Mouse (Mus musculus) MEL (cell line): Measurements from ENCODE around the gene Pip4k2b. TPM values are rescaled to one million over a fixed set of nuclear protein-coding genes. Genes with fewer than 3 reads are reported as not detected.

Experiments
- DNase-seq: peaks from one replicate; pipeline ENCODE4 v3.0.0; 2011; ENCODE audit warnings: low read depth, low spot score
- H3K27ac ChIP-seq: 2 replicates; pipeline ENCODE4 v1.5.1; 2012; ENCODE audit warnings: low read depth, mild to moderate bottlenecking, control low read depth, low read length, moderate library complexity; ENCODE audit not compliant: control insufficient read depth
- H3K27me3 ChIP-seq, 2 experiments: fragments of 150-350 bp in 1 of 2; sonication (generic) in 1 of 2; 2 replicates each; pipeline ENCODE4 v1.6.1; 2012; ENCODE audit warnings: low read length in 2 of 2, mild to moderate bottlenecking in 2 of 2, improper control_type of control experiment in 1 of 2, moderate library complexity in 1 of 2; ENCODE audit not compliant: insufficient read depth in 2 of 2, control insufficient read depth in 1 of 2
- H3K36me3 ChIP-seq, 2 experiments: 2 replicates each; pipeline ENCODE4 v1.6.1; 2012 to 2014; ENCODE audit warnings: low read length in 2 of 2, improper control_type of control experiment in 1 of 2, inconsistent platforms in 1 of 2, mild to moderate bottlenecking in 1 of 2; ENCODE audit not compliant: insufficient read depth in 2 of 2, control insufficient read depth in 1 of 2
- H3K4me1 ChIP-seq, 2 experiments: fragments of 150-350 bp in 1 of 2; sonication (generic) in 1 of 2; 2 replicates each; pipeline ENCODE4 v1.6.1; 2012; ENCODE audit warnings: low read length in 2 of 2, improper control_type of control experiment in 1 of 2, mild to moderate bottlenecking in 1 of 2; ENCODE audit not compliant: insufficient read depth in 2 of 2, control insufficient read depth in 1 of 2
- H3K4me3 ChIP-seq, 2 experiments: fragments of 150-350 bp in 1 of 2; sonication (generic) in 1 of 2; 2 replicates each; pipeline ENCODE4 v1.5.1; 2012; ENCODE audit warnings: low read depth in 2 of 2, low read length in 2 of 2, mild to moderate bottlenecking in 2 of 2, moderate library complexity in 2 of 2, control low read depth in 1 of 2, improper control_type of control experiment in 1 of 2; ENCODE audit not compliant: control insufficient read depth in 1 of 2, insufficient read depth in 1 of 2
- H3K79me2 ChIP-seq: 2 replicates; pipeline ENCODE4 v1.6.1; 2012; ENCODE audit warnings: mild to moderate bottlenecking, low read length, moderate library complexity; ENCODE audit not compliant: control insufficient read depth, poor library complexity, insufficient read depth
- H3K9ac ChIP-seq: 2 replicates; pipeline ENCODE4 v1.6.1; 2012; ENCODE audit warnings: low read depth, mild to moderate bottlenecking, control low read depth, low read length, moderate library complexity; ENCODE audit not compliant: control insufficient read depth, poor library complexity, severe bottlenecking
- H3K9me3 ChIP-seq: fragments of 150-350 bp; sonication (generic); replicated peaks from 2 replicates; pipeline ENCODE4 v1.6.1; 2012; ENCODE audit warnings: mild to moderate bottlenecking, low read length, improper control_type of control experiment, moderate library complexity; ENCODE audit not compliant: insufficient read depth
- BHLHE40 ChIP-seq: IDR thresholded peaks from 2 replicates; pipeline ENCODE4 v1.6.1; 2012; ENCODE audit warnings: low read depth, mild to moderate bottlenecking, inconsistent platforms, low read length, improper control_type of control experiment, borderline replicate concordance
- CHD2 ChIP-seq: IDR thresholded peaks from 2 replicates; pipeline ENCODE4 v1.6.1; 2011; ENCODE audit warnings: low read length, improper control_type of control experiment
- CTCF ChIP-seq, 3 experiments: IDR thresholded peaks in 2 of 3; conservative IDR thresholded peaks in 1 of 3; 2 replicates each; pipeline ENCODE4 v1.5.1; 2011 to 2012; ENCODE audit warnings: low read length in 3 of 3, low read depth in 2 of 3, mild to moderate bottlenecking in 2 of 3, improper control_type of control experiment in 1 of 3, inconsistent platforms in 1 of 3, mixed read lengths in 1 of 3, moderate library complexity in 1 of 3; ENCODE audit not compliant: control insufficient read depth in 1 of 3, insufficient read depth in 1 of 3, poor library complexity in 1 of 3, severe bottlenecking in 1 of 3
- E2F4 ChIP-seq: IDR thresholded peaks from 2 replicates; pipeline ENCODE4 v1.6.1; 2011; ENCODE audit warnings: low read depth, low read length, improper control_type of control experiment, borderline replicate concordance
- EP300 ChIP-seq, 2 experiments: IDR thresholded peaks; 2 replicates each; pipeline ENCODE4 v1.6.1; 2011; ENCODE audit warnings: improper control_type of control experiment in 2 of 2, low read length in 2 of 2, low read depth in 1 of 2, mild to moderate bottlenecking in 1 of 2
- GABPA ChIP-seq: IDR thresholded peaks from 2 replicates; pipeline ENCODE4 v1.6.1; 2012; ENCODE audit warnings: low read depth, mild to moderate bottlenecking, inconsistent platforms, low read length, improper control_type of control experiment, moderate library complexity
- JUND ChIP-seq: IDR thresholded peaks from 2 replicates; pipeline ENCODE4 v1.6.1; 2011; ENCODE audit warnings: low read depth, mild to moderate bottlenecking, improper control_type of control experiment, low read length
- MAFK ChIP-seq: IDR thresholded peaks from 2 replicates; pipeline ENCODE4 v1.6.1; 2011; ENCODE audit warnings: low read depth, mild to moderate bottlenecking, low read length, improper control_type of control experiment, borderline replicate concordance
- MXI1 ChIP-seq: IDR thresholded peaks from 2 replicates; pipeline ENCODE4 v1.6.1; 2011; ENCODE audit warnings: mild to moderate bottlenecking, low read depth, low read length, improper control_type of control experiment
- MYB ChIP-seq: IDR thresholded peaks from 2 replicates; pipeline ENCODE4 v1.6.1; 2011; ENCODE audit warnings: mild to moderate bottlenecking, low read depth, low read length, improper control_type of control experiment
- MYC ChIP-seq: IDR thresholded peaks from 2 replicates; pipeline ENCODE4 v1.6.1; 2011; ENCODE audit warnings: low read depth, mild to moderate bottlenecking, low read length, improper control_type of control experiment, moderate library complexity
- NRF1 ChIP-seq: IDR thresholded peaks from 2 replicates; pipeline ENCODE4 v1.6.1; 2014; ENCODE audit warnings: low read depth, mild to moderate bottlenecking, inconsistent platforms, low read length, improper control_type of control experiment, moderate library complexity; ENCODE audit not compliant: poor library complexity, insufficient read depth, severe bottlenecking
- POLR2AphosphoS2 ChIP-seq: IDR thresholded peaks from 2 replicates; pipeline ENCODE4 v1.6.1; 2011; ENCODE audit warnings: low read length, improper control_type of control experiment
- POLR2AphosphoS5 ChIP-seq: IDR thresholded peaks from 2 replicates; pipeline ENCODE4 v1.6.1; 2012; ENCODE audit warnings: low read depth, borderline replicate concordance, mild to moderate bottlenecking, inconsistent platforms, low read length, moderate library complexity, mixed read lengths
- SIN3A ChIP-seq: IDR thresholded peaks from 2 replicates; pipeline ENCODE4 v1.6.1; 2012; ENCODE audit warnings: low read length, improper control_type of control experiment, inconsistent platforms
- SMC3 ChIP-seq: IDR thresholded peaks from 2 replicates; pipeline ENCODE4 v1.6.1; 2011; ENCODE audit warnings: low read depth, low read length, improper control_type of control experiment
- TAL1 ChIP-seq: IDR thresholded peaks from 2 replicates; pipeline ENCODE4 v1.6.1; 2012; ENCODE audit warnings: mild to moderate bottlenecking, inconsistent platforms, low read length, moderate library complexity, mixed read lengths
- TCF12 ChIP-seq: IDR thresholded peaks from 2 replicates; pipeline ENCODE4 v1.6.1; 2014; ENCODE audit warnings: low read depth, mild to moderate bottlenecking, inconsistent platforms, low read length, improper control_type of control experiment, moderate library complexity
- USF1 ChIP-seq: IDR thresholded peaks from 2 replicates; pipeline ENCODE4 v1.6.1; 2014; ENCODE audit warnings: low read depth, mild to moderate bottlenecking, inconsistent platforms, low read length, improper control_type of control experiment, moderate library complexity
- ZC3H11A ChIP-seq: IDR thresholded peaks from 2 replicates; pipeline ENCODE4 v1.6.1; 2012; ENCODE audit warnings: low read depth, mild to moderate bottlenecking, inconsistent platforms, low read length, improper control_type of control experiment
- polyA plus RNA-seq, 2 experiments: library from polyadenylated mRNA; stranded (reverse) in 1 of 2; unstranded in 1 of 2; fragments of >175 nt in 1 of 2; fragments of >200 nt in 1 of 2; gene quantifications; 2 replicates each; pipeline versions ENCODE4 v1.2.1 to v1.2.4; 2012; ENCODE audit warnings: low replicate concordance in 2 of 2, low read depth in 1 of 2; ENCODE audit not compliant: insufficient read length in 2 of 2, insufficient read depth in 1 of 2, missing spikeins in 1 of 2
- total RNA-seq: library from RNA; depleted of rRNA; stranded (reverse); fragments of 300-350 nt; gene quantifications from 2 replicates; pipeline ENCODE4 v1.2.3, GENCODE M21; 2012

Pip4k2b gene
- total and polyA plus RNA-seq, 3 experiments = 40.2 to 57.3 (median 43.4) TPM

- Histone ChIP-seq H3K27ac (no peak overlapping the region), H3K36me3 (peaks cover 0 to 14% of the 10 kb centered on the region in 2 experiments; a peak in 2 of 4 replicates), H3K27me3 (no peaks in the 10 kb centered on the region), H3K9me3 (no peaks in the 10 kb centered on the region), H3K9ac (no peak overlapping the region), H3K4me3 (no peak overlapping the region), H3K79me2 (0 out of 2 replicates have a peak, but pooled peaks cover 1% of the 10 kb centered on the region), H3K4me1 (no peaks in the 10 kb centered on the region)
- TF ChIP-seq MYC = no peak
- TF ChIP-seq TAL1 = no peak
- TF ChIP-seq NRF1 = no peak
- no peak for TF ChIP-seq MXI1
- no peak for TF ChIP-seq CTCF (IDR thresholded peaks at IDR 0.05 in 2 of 3, conservative IDR thresholded peaks at IDR 0.05 in 1 of 3; ENCODE audit: control insufficient read depth in 1 of 3, insufficient read depth in 1 of 3, low read depth in 2 of 3, low read length in 3 of 3, poor library complexity in 1 of 3, severe bottlenecking in 1 of 3)
- no peak for TF ChIP-seq SMC3
- no peak for TF ChIP-seq TCF12
- TF ChIP-seq MAFK = no peak
- no peak for TF ChIP-seq POLR2AphosphoS5
- TF ChIP-seq POLR2AphosphoS2 = no peak
- TF ChIP-seq USF1 = no peak
- no peak for TF ChIP-seq ZC3H11A
- no peak for TF ChIP-seq SIN3A
- TF ChIP-seq BHLHE40 = no peak
- TF ChIP-seq MYB = no peak
- no peak for TF ChIP-seq GABPA
- TF ChIP-seq CHD2 = no peak
- TF ChIP-seq E2F4 = no peak
- TF ChIP-seq JUND = no peak
- no peak for TF ChIP-seq EP300 (IDR thresholded peaks at IDR 0.05; ENCODE audit: low read depth in 1 of 2, low read length in 2 of 2)
- DNase-seq = no peak
Observed at GRCm38 (mm10) chr11:97712286-97712685, 32.2 kb downstream of the Pip4k2b start.

- no peak overlapping the region for H3K27ac ChIP-seq
- no peak overlapping the region for H3K9ac ChIP-seq
- TF ChIP-seq SMC3 (no peak), CTCF (IDR thresholded peaks at IDR 0.05 in 2 of 3, conservative IDR thresholded peaks at IDR 0.05 in 1 of 3; ENCODE audit: control insufficient read depth in 1 of 3, insufficient read depth in 1 of 3, low read depth in 2 of 3, low read length in 3 of 3, poor library complexity in 1 of 3, severe bottlenecking in 1 of 3) (peak in 1 of 3 experiments; percentile 26; a peak in 1 of 6 replicates)
- H3K9me3 ChIP-seq = no peaks in the 10 kb centered on the region
- 0 out of 2 replicates have a peak, but pooled peaks cover 1% of the 10 kb centered on the region for H3K79me2 ChIP-seq
- no peaks in the 10 kb centered on the region for H3K27me3 ChIP-seq
- no peak overlapping the region for H3K4me3 ChIP-seq
- no peaks in the 10 kb centered on the region for H3K4me1 ChIP-seq
- H3K36me3 ChIP-seq = peaks cover 0 to 14% of the 10 kb centered on the region in 2 experiments; a peak in 2 of 4 replicates
- DNase-seq = no peak
Observed at GRCm38 (mm10) chr11:97711200-97711900, 33.2 kb downstream of the Pip4k2b start.
